Mouse (Mus musculus) heart, postnatal 0 days (tissue): ENCODE data around the gene Alk.

ENCODE experiments used
- CTCF ChIP-seq: IDR thresholded peaks from 2 replicates; pipeline ENCODE4 v1.5.1; 2016; ENCODE audit warnings: antibody characterized with exemption, control low read depth, low read depth
- EP300 ChIP-seq: IDR thresholded peaks from 2 replicates; pipeline ENCODE4 v1.6.1; 2016; ENCODE audit warnings: antibody characterized with exemption, low read depth

- TF ChIP-seq EP300, result no peak
- TF ChIP-seq CTCF, result no peak
These were observed 203.1 kb downstream of the Alk start for GRCm38 (mm10) chr17:72401349-72401748.
